Mouse (Mus musculus): ENCODE results near the gene Aldoc.

Gene Aldoc

DNA sequence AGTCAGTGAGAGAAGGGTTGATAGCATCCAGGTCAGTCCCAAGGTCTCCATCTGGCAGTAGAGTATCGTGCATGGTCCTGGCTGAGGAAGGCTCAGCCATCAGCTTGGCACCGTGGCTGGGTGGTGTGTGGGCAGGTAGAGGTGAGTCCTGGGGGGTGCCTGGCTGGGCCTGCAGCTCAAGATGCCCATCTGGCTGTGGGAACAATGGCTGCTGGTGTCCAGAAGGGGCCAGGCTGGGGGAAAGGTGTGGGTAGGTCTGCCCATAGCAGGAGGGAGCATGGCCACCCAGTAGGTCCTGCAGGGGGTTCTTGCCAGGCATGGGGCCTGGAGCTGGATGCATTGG lies 38.0 kb downstream of the Aldoc start:
- DNase-seq (ENCODE audit: low spot score): no peak

DNA sequence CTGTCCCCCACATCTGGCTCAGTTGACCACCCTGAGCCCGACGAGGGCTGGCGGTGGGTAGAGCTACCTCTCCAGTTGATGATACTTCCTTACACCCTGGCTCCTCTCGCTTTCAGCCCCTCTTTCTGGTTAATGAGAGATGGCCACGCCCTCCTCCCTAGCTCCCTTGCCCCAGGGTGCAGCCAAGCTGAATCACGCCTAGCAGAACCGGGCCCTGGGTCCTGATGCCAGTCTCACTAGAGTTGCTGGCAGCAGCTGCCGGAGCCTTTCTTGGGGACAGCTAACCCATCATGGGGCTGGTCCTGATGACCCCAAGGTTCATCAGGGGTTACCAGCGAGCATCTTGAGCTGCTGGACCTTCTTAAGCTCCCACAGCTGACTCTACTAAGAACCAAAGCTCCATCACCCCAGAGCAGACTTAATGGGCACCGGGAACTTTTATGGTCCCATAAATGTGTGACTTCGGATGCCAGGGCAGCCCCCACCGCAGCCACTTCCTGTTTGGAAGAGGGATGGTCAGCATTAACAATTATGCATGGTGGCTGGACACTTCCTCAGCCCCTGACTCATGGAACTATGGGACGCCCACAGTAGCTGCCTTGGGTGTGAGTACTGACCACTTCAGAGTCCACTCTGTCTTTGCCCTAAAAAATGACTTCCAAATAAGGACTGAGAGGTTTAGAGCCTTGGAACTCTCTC lies 40.7 kb downstream of the Aldoc start:
- no peak for DNase-seq (ENCODE audit: low spot score)

DNA sequence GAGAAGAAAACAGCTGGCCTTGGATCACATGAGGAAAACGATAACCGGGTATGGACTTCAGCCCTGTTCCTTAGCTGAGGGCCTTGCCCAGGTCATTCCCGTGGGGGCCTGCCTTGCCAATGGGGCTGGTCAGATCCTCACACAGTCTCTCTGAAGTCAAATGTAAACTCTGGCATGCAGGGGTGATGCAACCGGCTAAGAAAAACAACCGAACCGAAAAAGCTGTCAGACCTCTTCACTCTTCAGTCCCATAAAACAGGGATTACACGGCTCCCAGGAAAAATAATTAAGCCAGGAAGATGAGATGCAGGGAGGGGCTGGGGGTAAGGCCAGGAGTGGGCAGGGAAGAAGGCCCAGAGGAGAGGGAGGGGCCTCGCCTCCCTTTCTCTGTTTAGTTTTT lies 41.3 kb downstream of the Aldoc start:
- no peak for DNase-seq (ENCODE audit: low spot score)

DNA sequence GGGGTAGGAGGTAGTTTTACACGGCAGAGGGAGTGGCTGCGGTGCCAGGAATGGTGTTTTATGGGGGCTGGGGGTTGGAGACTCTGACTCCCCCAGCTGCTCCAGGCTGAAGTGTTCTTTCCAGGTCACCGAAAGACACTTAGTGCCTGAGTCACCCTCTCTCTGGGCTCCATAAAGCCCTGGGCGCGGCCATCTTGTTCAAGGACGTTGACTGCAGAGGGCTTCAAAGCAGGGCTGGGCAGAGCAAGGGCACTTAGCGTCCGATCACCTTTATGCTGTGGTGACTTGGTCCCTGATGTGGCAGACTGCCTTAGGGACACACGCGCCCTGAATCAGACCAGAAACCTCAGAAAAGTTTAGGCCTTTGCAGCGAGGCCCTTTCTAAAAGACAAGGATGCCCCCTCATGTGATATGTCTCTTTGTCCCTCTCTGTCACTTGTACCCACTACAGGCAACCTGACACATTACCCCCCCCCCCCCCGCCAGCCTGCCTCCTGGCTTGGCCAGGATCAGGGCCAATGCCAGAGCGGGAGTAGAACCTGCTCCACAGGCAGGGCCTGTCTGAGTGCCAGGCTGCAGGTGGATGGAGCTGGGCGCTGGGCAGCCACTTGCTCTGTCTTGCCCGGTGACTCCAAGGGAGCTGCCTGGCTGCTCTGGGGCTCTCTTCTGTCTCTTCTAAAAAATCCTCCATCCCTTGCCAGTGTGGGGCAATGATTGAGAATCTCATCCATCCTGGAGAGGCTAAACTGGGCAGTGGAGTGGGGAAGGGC lies 44.9 kb downstream of the Aldoc start:
- DNase-seq (ENCODE audit: low spot score): no peak

DNA sequence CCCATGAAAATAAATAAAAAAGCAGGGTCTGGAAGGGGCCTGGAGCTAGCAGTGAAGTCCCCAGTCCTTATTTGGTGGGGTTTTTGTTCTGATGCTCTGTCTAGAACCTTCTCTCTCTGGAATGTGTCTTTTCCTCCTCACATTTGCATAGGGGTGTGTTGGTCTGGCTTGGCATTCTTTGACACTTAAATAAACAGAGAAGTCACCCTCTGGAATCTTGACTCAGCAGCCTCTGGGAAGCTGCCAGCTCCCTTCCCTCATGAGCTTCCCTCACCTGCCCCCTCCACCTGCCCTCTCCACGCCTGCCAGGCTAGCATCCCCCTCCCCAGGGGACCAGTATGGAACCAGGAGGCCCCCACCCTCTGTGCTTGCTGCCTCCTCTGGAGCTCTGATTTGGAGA lies 47.6 kb downstream of the Aldoc start:
- no peak for DNase-seq (ENCODE audit: low spot score)

DNA sequence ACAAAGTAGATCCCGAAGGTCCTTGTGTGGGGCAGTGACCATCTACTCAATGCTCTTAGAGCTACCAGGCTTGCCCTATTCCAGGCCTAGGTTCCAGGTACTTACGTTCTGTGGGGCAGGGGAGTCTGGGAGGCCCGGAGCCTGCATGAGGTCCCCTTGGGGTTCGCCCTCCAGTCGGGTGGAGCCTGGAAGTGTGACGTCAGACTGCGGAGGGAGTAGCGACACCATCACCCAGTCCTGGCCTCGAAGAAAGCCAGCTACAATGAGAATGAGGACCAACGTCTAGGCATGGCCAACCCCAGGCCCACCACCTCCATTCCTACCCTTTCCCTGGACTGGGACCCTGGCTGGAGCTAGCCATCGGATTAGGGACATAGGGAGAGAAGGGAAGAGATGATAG lies 48.9 kb downstream of the Aldoc start:
- no peak for DNase-seq (ENCODE audit: low spot score)

DNA sequence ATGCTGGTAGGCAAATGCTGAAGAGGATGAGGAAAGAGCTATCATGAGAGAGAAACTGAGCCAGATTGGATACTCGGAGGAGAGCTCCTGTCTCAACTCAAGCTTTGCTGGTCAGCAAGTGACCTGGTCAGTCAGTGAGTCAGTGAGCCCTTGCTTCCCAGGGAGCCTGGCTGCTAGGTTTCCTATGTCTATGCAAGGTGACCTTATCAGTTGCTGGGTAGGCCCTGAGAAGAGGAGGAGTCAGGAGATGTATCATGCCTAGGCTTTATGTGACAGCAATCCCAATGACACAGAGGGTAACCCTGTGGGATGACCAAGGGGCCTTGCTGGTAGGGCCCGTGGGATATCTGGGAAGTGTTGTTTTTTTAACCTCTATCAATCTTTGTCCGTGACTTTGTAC lies 49.4 kb downstream of the Aldoc start:
- no peak for DNase-seq (ENCODE audit: low spot score)

DNA sequence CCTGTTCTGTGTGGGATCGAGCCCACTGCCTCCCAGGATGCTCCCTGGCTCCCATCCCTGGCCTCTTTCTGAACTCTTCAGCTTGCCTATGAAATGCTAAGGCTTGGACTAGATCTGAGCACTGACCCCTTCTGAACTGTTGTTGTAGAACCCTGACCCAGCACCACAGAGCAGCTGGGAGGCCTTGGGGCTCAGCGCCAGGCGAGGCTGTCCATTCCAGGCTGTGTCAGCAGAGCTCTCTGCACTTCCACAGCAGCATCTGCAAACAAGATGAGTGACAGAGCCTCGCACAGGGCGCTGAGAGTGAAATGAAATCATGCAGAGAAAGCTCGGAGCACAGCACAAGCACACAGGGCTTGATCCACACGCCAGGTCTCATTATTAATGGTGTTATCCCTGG lies 49.8 kb downstream of the Aldoc start:
- DNase-seq (ENCODE audit: low spot score): no peak

DNA sequence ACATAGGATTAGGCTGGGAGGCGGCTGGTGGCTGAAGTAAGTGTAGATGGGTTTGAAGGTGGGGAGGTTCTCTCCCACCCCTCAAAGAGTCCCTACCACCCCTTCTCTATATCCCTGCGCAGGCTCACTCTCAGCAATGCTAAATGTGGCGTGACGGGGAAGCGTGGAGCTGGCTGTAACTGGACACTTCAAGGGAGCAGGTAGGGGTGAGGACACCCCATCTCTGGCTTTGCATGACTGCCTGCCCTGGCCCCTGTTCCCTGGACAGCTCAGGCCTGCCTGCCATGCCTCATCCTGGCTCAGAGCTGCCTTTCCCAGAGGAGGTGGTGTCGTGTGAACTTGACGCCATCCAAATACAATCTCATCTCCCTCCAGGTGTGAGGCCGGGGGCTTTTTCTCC lies 51.4 kb downstream of the Aldoc start:
- DNase-seq (ENCODE audit: low spot score): no peak

All from spleen, adult 12 weeks (tissue).